Mouse (Mus musculus): ENCODE results near the gene Yipf1. TPM values are rescaled to one million over a fixed set of nuclear protein-coding genes. Genes with fewer than 3 reads are reported as not detected.
A peak's percentile ranks its signal among the peaks of the same experiment; 100 is the strongest.
"Not testable (repeated sequence)": the region's sequence is repeated elsewhere in the genome, so short reads cannot be mapped to it uniquely, and the experiment has no call there.

Gene Yipf1
- polyA plus RNA-seq, 1 experiment from 2014 or later: 51.8 TPM

GRCm38 (mm10) chr4:107363573-107363972, 49.4 kb downstream of the Yipf1 start:
- H3K9me3 ChIP-seq (replicated peaks; ENCODE audit: control insufficient read depth, low read length): no peaks in the 10 kb centered on the region
- no peak overlapping the region for H3K4me2 ChIP-seq (ENCODE audit: low read depth, low read length)
- H3K4me1 ChIP-seq (ENCODE audit: control insufficient read depth, insufficient read depth, low read length): no peaks in the 10 kb centered on the region; the same call in 1 of the 2 replicates
- H3K36me3 ChIP-seq (replicated peaks; ENCODE audit: control insufficient read depth, insufficient read depth, low read depth, low read length): no peaks in the 10 kb centered on the region
- H3K27ac ChIP-seq (replicated peaks; ENCODE audit: low read depth, low read length): no peak overlapping the region
- no peak overlapping the region for H3K9ac ChIP-seq (replicated peaks; ENCODE audit: low read length)
- ATAC-seq (replicated peaks; ENCODE audit: insufficient number of reproducible peaks, low FRiP score, low TSS enrichment, low read depth): no peak
- WGBS: 78% methylated on average over 6 of the region's 6 CpGs
- no peak for DNase-seq (ENCODE audit: low spot score)
- no peak overlapping the region for H3K4me3 ChIP-seq (ENCODE audit: low read depth, low read length)
- no peaks in the 10 kb centered on the region for H3K27me3 ChIP-seq (ENCODE audit: control insufficient read depth, insufficient read depth, low read length)

DNA sequence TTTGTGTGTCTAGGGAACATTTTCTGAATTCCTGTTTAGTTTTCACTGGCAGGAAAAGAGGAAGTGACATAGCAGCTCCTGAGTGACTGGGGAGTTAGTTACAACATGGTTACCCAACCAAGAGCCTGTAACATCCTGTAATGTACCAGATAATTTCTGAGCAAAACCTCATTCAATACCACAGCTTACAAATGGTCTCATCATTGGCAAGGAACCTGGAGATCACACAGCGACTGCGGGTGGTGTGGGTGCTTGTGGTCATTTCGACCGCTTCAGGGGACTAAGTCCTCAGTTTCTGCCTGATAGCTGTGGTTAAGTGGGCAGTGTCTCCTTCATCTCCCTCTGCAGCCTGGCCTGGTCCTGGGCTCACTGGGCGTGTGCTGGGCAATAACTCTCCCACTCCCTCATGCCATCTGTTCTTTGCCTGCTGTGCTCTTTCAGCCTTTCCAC, 50.1 kb downstream of the Yipf1 start:
- H3K4me1 ChIP-seq (ENCODE audit: control insufficient read depth, insufficient read depth, low read length): no peaks in the 10 kb centered on the region; the same call in 1 of the 2 replicates
- DNase-seq (ENCODE audit: low spot score): no peak
- 91% methylated on average over 5 of the region's 5 CpGs for WGBS

DNA sequence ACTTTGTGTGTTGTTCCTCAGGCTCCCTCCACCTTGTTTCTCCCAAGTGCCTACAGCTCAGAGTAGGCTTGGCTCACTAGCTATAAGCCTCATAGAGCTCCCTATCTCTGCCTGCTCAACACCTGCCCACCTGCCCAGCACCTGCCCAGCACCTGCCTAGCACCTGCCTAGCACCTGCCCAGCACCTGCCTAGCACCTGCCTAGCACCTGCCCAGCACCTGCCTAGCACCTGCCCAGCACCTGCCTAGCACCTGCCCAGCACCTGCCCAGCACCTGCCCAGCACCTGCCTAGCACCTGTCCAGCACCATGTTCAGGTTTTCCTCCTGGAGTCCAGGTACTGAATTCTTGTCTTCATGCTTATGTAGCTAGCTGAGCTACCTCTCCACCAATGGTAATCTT, 52.2 kb downstream of the Yipf1 start:
- not testable (repeated sequence) for DNase-seq (ENCODE audit: low spot score); H3K9ac ChIP-seq (replicated peaks; ENCODE audit: low read length); ATAC-seq (replicated peaks; ENCODE audit: insufficient number of reproducible peaks, low FRiP score, low TSS enrichment, low read depth)

More for the DNA sequence above, 50.1 kb downstream of the Yipf1 start:
- Histone ChIP-seq H3K9ac (replicated peaks; ENCODE audit: low read length) (no peak overlapping the region), H3K36me3 (replicated peaks; ENCODE audit: control insufficient read depth, insufficient read depth, low read depth, low read length) (no peaks in the 10 kb centered on the region), H3K27me3 (ENCODE audit: control insufficient read depth, insufficient read depth, low read length) (no peaks in the 10 kb centered on the region), H3K27ac (replicated peaks; ENCODE audit: low read depth, low read length) (no peak overlapping the region), H3K9me3 (replicated peaks; ENCODE audit: control insufficient read depth, low read length) (no peaks in the 10 kb centered on the region), H3K4me3 (ENCODE audit: low read depth, low read length) (no peak overlapping the region), H3K4me2 (ENCODE audit: low read depth, low read length) (no peak overlapping the region)
- no peak for ATAC-seq (replicated peaks; ENCODE audit: insufficient number of reproducible peaks, low FRiP score, low TSS enrichment, low read depth)

GRCm38 (mm10) chr4:107367567-107368314, 53.6 kb downstream of the Yipf1 start, which contains the start of gene Ndc1:
TSS of gene Ndc1 (plus strand) at chr4:107367784.
- no peaks in the 10 kb centered on the region for H3K27me3 ChIP-seq (ENCODE audit: control insufficient read depth, insufficient read depth, low read length)
- H3K4me3 ChIP-seq (ENCODE audit: low read depth, low read length): peak within 1 kb of the TSS; percentile 88
- ATAC-seq (replicated peaks; ENCODE audit: insufficient number of reproducible peaks, low FRiP score, low TSS enrichment, low read depth) (peak; percentile 96), DNase-seq (ENCODE audit: low spot score) (peak; percentile 95)
- no peaks in the 10 kb centered on the region; the same call in 1 of the 2 replicates for H3K36me3 ChIP-seq (replicated peaks; ENCODE audit: control insufficient read depth, insufficient read depth, low read depth, low read length)
- H3K9ac ChIP-seq (replicated peaks; ENCODE audit: low read length): peak within 1 kb of the TSS; percentile 83
- H3K4me1 ChIP-seq (ENCODE audit: control insufficient read depth, insufficient read depth, low read length): no peaks in the 10 kb centered on the region; the same call in 1 of the 2 replicates
- H3K4me2 ChIP-seq (ENCODE audit: low read depth, low read length): peak within 1 kb of the TSS; percentile 70
- H3K27ac ChIP-seq (replicated peaks; ENCODE audit: low read depth, low read length): peak within 1 kb of the TSS; percentile 81
- WGBS: under 1% methylated on average over 49 of the region's 51 CpGs
- H3K9me3 ChIP-seq (replicated peaks; ENCODE audit: control insufficient read depth, low read length): no peaks in the 10 kb centered on the region

More for the DNA sequence above, 52.2 kb downstream of the Yipf1 start:
- not testable (repeated sequence) for H3K4me1 ChIP-seq (ENCODE audit: control insufficient read depth, insufficient read depth, low read length); H3K9me3 ChIP-seq (replicated peaks; ENCODE audit: control insufficient read depth, low read length); H3K27me3 ChIP-seq (ENCODE audit: control insufficient read depth, insufficient read depth, low read length); H3K4me2 ChIP-seq (ENCODE audit: low read depth, low read length); H3K4me3 ChIP-seq (ENCODE audit: low read depth, low read length); H3K27ac ChIP-seq (replicated peaks; ENCODE audit: low read depth, low read length); H3K36me3 ChIP-seq (replicated peaks; ENCODE audit: control insufficient read depth, insufficient read depth, low read depth, low read length)

GRCm38 (mm10) chr4:107372304-107372703, 58.1 kb downstream of the Yipf1 start:
- no peak for ATAC-seq (replicated peaks; ENCODE audit: insufficient number of reproducible peaks, low FRiP score, low TSS enrichment, low read depth)
- no peak overlapping the region for H3K4me2 ChIP-seq (ENCODE audit: low read depth, low read length)
- no peak overlapping the region for H3K27ac ChIP-seq (replicated peaks; ENCODE audit: low read depth, low read length)
- no peaks in the 10 kb centered on the region for H3K9me3 ChIP-seq (replicated peaks; ENCODE audit: control insufficient read depth, low read length)
- peaks cover 19% of the 10 kb centered on the region for H3K36me3 ChIP-seq (replicated peaks; ENCODE audit: control insufficient read depth, insufficient read depth, low read depth, low read length)
- DNase-seq (ENCODE audit: low spot score): no peak
- H3K9ac ChIP-seq (replicated peaks; ENCODE audit: low read length): no peak overlapping the region
- no peaks in the 10 kb centered on the region for H3K27me3 ChIP-seq (ENCODE audit: control insufficient read depth, insufficient read depth, low read length)
- H3K4me1 ChIP-seq (ENCODE audit: control insufficient read depth, insufficient read depth, low read length): no peaks in the 10 kb centered on the region; the same call in 1 of the 2 replicates
- WGBS: 74% methylated on average over 2 of the region's 2 CpGs
- no peak overlapping the region for H3K4me3 ChIP-seq (ENCODE audit: low read depth, low read length)

DNA sequence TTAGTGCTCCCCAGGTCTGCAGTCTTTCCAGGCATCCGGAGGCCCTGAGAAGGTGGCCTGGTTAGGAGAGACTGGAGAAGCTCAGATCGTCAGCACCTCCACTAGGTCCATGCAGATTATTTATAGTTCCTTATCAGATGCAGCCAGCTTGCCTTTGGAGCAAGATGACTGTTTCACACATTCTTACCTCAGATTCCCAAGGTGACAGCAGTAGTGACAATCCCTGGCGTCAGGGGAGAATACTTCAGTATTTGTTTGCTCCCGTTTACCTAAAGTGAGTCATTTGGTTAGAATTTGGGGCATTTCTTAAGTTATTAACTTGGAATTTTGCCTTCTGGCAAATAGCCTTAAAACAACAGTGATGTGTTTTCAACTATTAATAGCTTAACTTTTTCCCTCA, 60.5 kb downstream of the Yipf1 start:
- Histone ChIP-seq H3K9me3 (replicated peaks; ENCODE audit: control insufficient read depth, low read length) (no peaks in the 10 kb centered on the region), H3K27me3 (ENCODE audit: control insufficient read depth, insufficient read depth, low read length) (no peaks in the 10 kb centered on the region), H3K4me2 (ENCODE audit: low read depth, low read length) (no peak overlapping the region), H3K27ac (replicated peaks; ENCODE audit: low read depth, low read length) (no peak overlapping the region), H3K4me1 (ENCODE audit: control insufficient read depth, insufficient read depth, low read length) (no peaks in the 10 kb centered on the region), H3K9ac (replicated peaks; ENCODE audit: low read length) (no peak overlapping the region), H3K36me3 (replicated peaks; ENCODE audit: control insufficient read depth, insufficient read depth, low read depth, low read length) (peaks cover 19% of the 10 kb centered on the region), H3K4me3 (ENCODE audit: low read depth, low read length) (no peak overlapping the region)
- DNase-seq (ENCODE audit: low spot score) (no peak), ATAC-seq (replicated peaks; ENCODE audit: insufficient number of reproducible peaks, low FRiP score, low TSS enrichment, low read depth) (no peak)
- whole genome bisulfite sequencing: 86% methylated on average over 4 of the region's 4 CpGs

DNA sequence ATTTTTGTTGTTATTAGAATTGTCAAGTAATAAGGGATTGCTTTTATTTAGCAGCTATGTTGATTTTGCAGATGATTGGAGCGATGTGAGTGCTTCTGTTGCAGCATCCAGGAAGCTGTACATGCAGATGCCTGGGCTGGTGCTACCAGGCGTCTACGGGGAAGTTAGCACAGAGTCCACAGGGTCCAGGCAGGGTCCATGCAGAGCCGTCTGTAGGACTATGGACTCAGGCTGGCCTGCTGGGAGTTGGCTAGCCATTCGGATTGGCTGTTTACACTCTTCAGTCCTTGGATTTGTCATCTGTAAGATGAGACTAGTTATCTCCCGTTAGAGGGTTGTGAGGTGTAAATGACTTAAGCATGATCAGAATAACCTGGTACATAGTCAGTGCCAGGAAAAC, 64.8 kb downstream of the Yipf1 start:
- 88% methylated on average over 6 of the region's 6 CpGs for WGBS
- Histone ChIP-seq H3K27ac (replicated peaks; ENCODE audit: low read depth, low read length) (no peak overlapping the region), H3K27me3 (ENCODE audit: control insufficient read depth, insufficient read depth, low read length) (no peaks in the 10 kb centered on the region), H3K36me3 (replicated peaks; ENCODE audit: control insufficient read depth, insufficient read depth, low read depth, low read length) (peaks cover 16% of the 10 kb centered on the region), H3K4me3 (ENCODE audit: low read depth, low read length) (no peak overlapping the region), H3K9me3 (replicated peaks; ENCODE audit: control insufficient read depth, low read length) (no peaks in the 10 kb centered on the region), H3K9ac (replicated peaks; ENCODE audit: low read length) (no peak overlapping the region), H3K4me1 (ENCODE audit: control insufficient read depth, insufficient read depth, low read length) (no peaks in the 10 kb centered on the region), H3K4me2 (ENCODE audit: low read depth, low read length) (no peak overlapping the region)
- ATAC-seq (replicated peaks; ENCODE audit: insufficient number of reproducible peaks, low FRiP score, low TSS enrichment, low read depth) (no peak), DNase-seq (ENCODE audit: low spot score) (no peak)

DNA sequence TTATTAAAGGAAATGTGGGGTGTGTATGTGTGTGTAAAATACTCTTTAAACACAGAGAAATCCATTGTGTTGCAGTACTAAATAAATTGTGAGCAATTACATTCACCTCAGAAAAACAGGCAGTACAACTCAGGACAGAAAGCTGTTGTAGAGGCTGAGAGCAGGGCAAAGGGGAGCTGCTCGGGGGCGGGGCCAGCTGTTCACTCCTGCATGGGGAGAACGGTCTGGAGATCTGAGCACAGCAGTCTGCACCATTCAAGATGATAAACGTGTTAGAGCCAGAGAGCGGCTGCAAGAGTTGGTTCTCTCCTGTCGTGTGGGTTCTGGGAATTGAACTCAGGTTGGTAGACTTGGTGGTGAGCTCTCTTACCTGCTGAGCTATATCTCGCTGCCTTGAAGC, 66.7 kb downstream of the Yipf1 start:
- no peaks in the 10 kb centered on the region for H3K4me1 ChIP-seq (ENCODE audit: control insufficient read depth, insufficient read depth, low read length)
- H3K27ac ChIP-seq (replicated peaks; ENCODE audit: low read depth, low read length): no peak overlapping the region
- 84% methylated on average over 7 of the region's 7 CpGs for WGBS
- no peak overlapping the region for H3K4me2 ChIP-seq (ENCODE audit: low read depth, low read length)
- no peaks in the 10 kb centered on the region for H3K9me3 ChIP-seq (replicated peaks; ENCODE audit: control insufficient read depth, low read length)
- no peak for DNase-seq (ENCODE audit: low spot score)
- ATAC-seq (replicated peaks; ENCODE audit: insufficient number of reproducible peaks, low FRiP score, low TSS enrichment, low read depth): no peak
- no peaks in the 10 kb centered on the region for H3K27me3 ChIP-seq (ENCODE audit: control insufficient read depth, insufficient read depth, low read length)
- H3K4me3 ChIP-seq (ENCODE audit: low read depth, low read length): no peak overlapping the region
- peaks cover 15% of the 10 kb centered on the region for H3K36me3 ChIP-seq (replicated peaks; ENCODE audit: control insufficient read depth, insufficient read depth, low read depth, low read length)
- H3K9ac ChIP-seq (replicated peaks; ENCODE audit: low read length): no peak overlapping the region

Data from embryonic facial prominence, embryonic 11.5 days (tissue).